Mouse (Mus musculus): ENCODE measurements around the gene Gss. TPM values are rescaled to one million over a fixed set of nuclear protein-coding genes. Genes with fewer than 3 reads are reported as not detected.

Gene Gss
- polyA plus RNA-seq, 1 experiment from 2014 or later = 17.5 TPM

GRCm38 (mm10) chr2:155632138-155632936 lies 39.7 kb upstream of the Gss start:
- DNase-seq (ENCODE audit: low spot score, missing footprints) (peak; percentile 78), ATAC-seq (ENCODE audit: low FRiP score) (no peak)
- H3K27ac ChIP-seq (ENCODE audit: low read depth, low read length) = no peak overlapping the region
- no peak overlapping the region for H3K4me2 ChIP-seq
- 67% methylated on average over 30 of the region's 30 CpGs for WGBS
- H3K4me1 ChIP-seq (ENCODE audit: control insufficient read depth, insufficient read depth, low read length) = peaks cover 11% of the 10 kb centered on the region
- H3K9me3 ChIP-seq (ENCODE audit: control insufficient read depth, low read length) = no peaks in the 10 kb centered on the region
- H3K27me3 ChIP-seq (ENCODE audit: control insufficient read depth, insufficient read depth, low read length) = peaks cover 53% of the 10 kb centered on the region
- H3K9ac ChIP-seq (ENCODE audit: low read length) = no peak overlapping the region
- H3K36me3 ChIP-seq (ENCODE audit: control insufficient read depth, insufficient read depth, low read length) = peaks cover 15% of the 10 kb centered on the region
- H3K4me3 ChIP-seq (ENCODE audit: low read depth, low read length) = no peak overlapping the region

- Histone ChIP-seq H3K4me3 (ENCODE audit: low read depth, low read length) (no peak overlapping the region), H3K9ac (ENCODE audit: low read length) (0 out of 2 replicates have a peak overlapping the region, but pooled peaks have one; percentile 9), H3K4me2 (0 out of 2 replicates have a peak overlapping the region, but pooled peaks have one; percentile 0), H3K27ac (ENCODE audit: low read depth, low read length) (no peak overlapping the region), H3K27me3 (ENCODE audit: control insufficient read depth, insufficient read depth, low read length) (peaks cover 57% of the 10 kb centered on the region), H3K36me3 (ENCODE audit: control insufficient read depth, insufficient read depth, low read length) (peaks cover 11% of the 10 kb centered on the region), H3K4me1 (ENCODE audit: control insufficient read depth, insufficient read depth, low read length) (peaks cover 11% of the 10 kb centered on the region), H3K9me3 (ENCODE audit: control insufficient read depth, low read length) (no peaks in the 10 kb centered on the region)
- 12% methylated on average over 43 of the region's 43 CpGs for WGBS
- no peak for ATAC-seq (ENCODE audit: low FRiP score)
- peak; percentile 95 for DNase-seq (ENCODE audit: low spot score, missing footprints)
Observed at GRCm38 (mm10) chr2:155630590-155631416, 38.2 kb upstream of the Gss start.

- Histone ChIP-seq H3K27me3 (ENCODE audit: control insufficient read depth, insufficient read depth, low read length) (peaks cover 57% of the 10 kb centered on the region), H3K36me3 (ENCODE audit: control insufficient read depth, insufficient read depth, low read length) (peaks cover 7% of the 10 kb centered on the region), H3K27ac (ENCODE audit: low read depth, low read length) (no peak overlapping the region), H3K9me3 (ENCODE audit: control insufficient read depth, low read length) (no peaks in the 10 kb centered on the region), H3K9ac (ENCODE audit: low read length) (no peak overlapping the region), H3K4me1 (ENCODE audit: control insufficient read depth, insufficient read depth, low read length) (peaks cover 11% of the 10 kb centered on the region), H3K4me2 (0 out of 2 replicates have a peak overlapping the region, but pooled peaks have one; percentile 0), H3K4me3 (ENCODE audit: low read depth, low read length) (no peak overlapping the region)
- DNase-seq (ENCODE audit: low spot score, missing footprints) (no peak), ATAC-seq (ENCODE audit: low FRiP score) (0 out of 2 replicates have a peak, but pooled peaks have one; percentile 14)
- WGBS = 13% methylated on average over 20 of the region's 20 CpGs
Observed at GRCm38 (mm10) chr2:155630153-155630552, 37.5 kb upstream of the Gss start.

- no peak overlapping the region for H3K27ac ChIP-seq (ENCODE audit: low read depth, low read length)
- 0 out of 2 replicates have a peak, but pooled peaks have one; percentile 22 for ATAC-seq (ENCODE audit: low FRiP score)
Observed at GRCm38 (mm10) chr2:155629231-155629661, 36.6 kb upstream of the Gss start.

GRCm38 (mm10) chr2:155628519-155628918 lies 35.9 kb upstream of the Gss start:
- 62% methylated on average over 13 of the region's 13 CpGs for WGBS
- no peak overlapping the region for H3K4me2 ChIP-seq
- DNase-seq (ENCODE audit: low spot score, missing footprints) (no peak), ATAC-seq (ENCODE audit: low FRiP score) (no peak)
- no peak overlapping the region for H3K9ac ChIP-seq (ENCODE audit: low read length)
- H3K36me3 ChIP-seq (ENCODE audit: control insufficient read depth, insufficient read depth, low read length) = no peaks in the 10 kb centered on the region
- H3K4me1 ChIP-seq (ENCODE audit: control insufficient read depth, insufficient read depth, low read length) = peaks cover 11% of the 10 kb centered on the region
- H3K27ac ChIP-seq (ENCODE audit: low read depth, low read length) = no peak overlapping the region
- no peaks in the 10 kb centered on the region for H3K9me3 ChIP-seq (ENCODE audit: control insufficient read depth, low read length)
- no peak overlapping the region for H3K4me3 ChIP-seq (ENCODE audit: low read depth, low read length)
- H3K27me3 ChIP-seq (ENCODE audit: control insufficient read depth, insufficient read depth, low read length) = peaks cover 57% of the 10 kb centered on the region

More at GRCm38 (mm10) chr2:155629231-155629661, 36.6 kb upstream of the Gss start:
- Histone ChIP-seq H3K27me3 (ENCODE audit: control insufficient read depth, insufficient read depth, low read length) (peaks cover 57% of the 10 kb centered on the region), H3K4me2 (peak overlapping the region; percentile 56), H3K9me3 (ENCODE audit: control insufficient read depth, low read length) (no peaks in the 10 kb centered on the region), H3K36me3 (ENCODE audit: control insufficient read depth, insufficient read depth, low read length) (no peaks in the 10 kb centered on the region), H3K4me3 (ENCODE audit: low read depth, low read length) (peak overlapping the region; percentile 19; the same call in 1 of the 2 replicates), H3K4me1 (ENCODE audit: control insufficient read depth, insufficient read depth, low read length) (peaks cover 11% of the 10 kb centered on the region), H3K9ac (ENCODE audit: low read length) (peak overlapping the region; percentile 57)
- DNase-seq (ENCODE audit: low spot score, missing footprints) = peak; percentile 94
- 1% methylated on average over 35 of the region's 35 CpGs for WGBS

- peaks cover 57% of the 10 kb centered on the region for H3K27me3 ChIP-seq (ENCODE audit: control insufficient read depth, insufficient read depth, low read length)
Observed at GRCm38 (mm10) chr2:155628112-155628511, 35.5 kb upstream of the Gss start.

GRCm38 (mm10) chr2:155627030-155627738 lies 34.6 kb upstream of the Gss start:
- DNase-seq (ENCODE audit: low spot score, missing footprints) (peak; percentile 99), ATAC-seq (ENCODE audit: low FRiP score) (no peak; the same call in 1 of the 2 replicates)
- H3K27ac ChIP-seq (ENCODE audit: low read depth, low read length) = no peak overlapping the region
- no peaks in the 10 kb centered on the region for H3K36me3 ChIP-seq (ENCODE audit: control insufficient read depth, insufficient read depth, low read length)
- peaks cover 49% of the 10 kb centered on the region for H3K27me3 ChIP-seq (ENCODE audit: control insufficient read depth, insufficient read depth, low read length)
- no peak overlapping the region for H3K4me3 ChIP-seq (ENCODE audit: low read depth, low read length)
- H3K9ac ChIP-seq (ENCODE audit: low read length) = no peak overlapping the region
- 44% methylated on average over 21 of the region's 21 CpGs for WGBS
- H3K4me1 ChIP-seq (ENCODE audit: control insufficient read depth, insufficient read depth, low read length) = peaks cover 11% of the 10 kb centered on the region
- H3K4me2 ChIP-seq = no peak overlapping the region
- no peaks in the 10 kb centered on the region for H3K9me3 ChIP-seq (ENCODE audit: control insufficient read depth, low read length)

More at GRCm38 (mm10) chr2:155628112-155628511, 35.5 kb upstream of the Gss start:
- Histone ChIP-seq H3K4me2 (no peak overlapping the region), H3K4me3 (ENCODE audit: low read depth, low read length) (no peak overlapping the region), H3K9me3 (ENCODE audit: control insufficient read depth, low read length) (no peaks in the 10 kb centered on the region), H3K36me3 (ENCODE audit: control insufficient read depth, insufficient read depth, low read length) (no peaks in the 10 kb centered on the region), H3K9ac (ENCODE audit: low read length) (no peak overlapping the region), H3K27ac (ENCODE audit: low read depth, low read length) (no peak overlapping the region), H3K4me1 (ENCODE audit: control insufficient read depth, insufficient read depth, low read length) (peaks cover 11% of the 10 kb centered on the region)
- ATAC-seq (ENCODE audit: low FRiP score) = no peak
- WGBS = 82% methylated on average over 9 of the region's 9 CpGs
- DNase-seq (ENCODE audit: low spot score, missing footprints) = peak; percentile 79

- Histone ChIP-seq H3K27ac (ENCODE audit: low read depth, low read length) (no peak overlapping the region), H3K27me3 (ENCODE audit: control insufficient read depth, insufficient read depth, low read length) (peaks cover 40% of the 10 kb centered on the region), H3K4me1 (ENCODE audit: control insufficient read depth, insufficient read depth, low read length) (peaks cover 10% of the 10 kb centered on the region), H3K9ac (ENCODE audit: low read length) (no peak overlapping the region), H3K4me2 (no peak overlapping the region), H3K9me3 (ENCODE audit: control insufficient read depth, low read length) (no peaks in the 10 kb centered on the region), H3K36me3 (ENCODE audit: control insufficient read depth, insufficient read depth, low read length) (no peaks in the 10 kb centered on the region), H3K4me3 (ENCODE audit: low read depth, low read length) (no peak overlapping the region)
- WGBS = 60% methylated on average over 15 of the region's 15 CpGs
- DNase-seq (ENCODE audit: low spot score, missing footprints) = peak; percentile 85
- no peak for ATAC-seq (ENCODE audit: low FRiP score)
Observed at GRCm38 (mm10) chr2:155626277-155626676, 33.7 kb upstream of the Gss start.

Measured in midbrain, embryonic 11.5 days (tissue).